Mouse (Mus musculus): Measurements from ENCODE around the gene Mob3b. TPM values are rescaled to one million over a fixed set of nuclear protein-coding genes. Genes with fewer than 3 reads are reported as not detected.

The Mob3b gene
- polyA plus RNA-seq, 1 experiment: 6.5 TPM

GRCm38 (mm10) chr4:34992866-34993638 lies 164.2 kb downstream of the Mob3b start:
- H3K4me1 ChIP-seq (ENCODE audit: control insufficient read depth, insufficient read depth, low read length): no peaks in the 10 kb centered on the region
- no peaks in the 10 kb centered on the region for H3K9me3 ChIP-seq (replicated peaks; ENCODE audit: control insufficient read depth, insufficient read depth, low read length, poor library complexity, severe bottlenecking)
- no peak overlapping the region for H3K27ac ChIP-seq (ENCODE audit: insufficient read depth, low read length)
- H3K9ac ChIP-seq (ENCODE audit: low read depth, poor library complexity, severe bottlenecking): no peak overlapping the region
- no peak overlapping the region for H3K4me3 ChIP-seq (ENCODE audit: low read depth, low read length)
- TF ChIP-seq POLR2A (IDR thresholded peaks at IDR 0.05; ENCODE audit: insufficient read depth, low read length) (no peak), CTCF (IDR thresholded peaks at IDR 0.05; ENCODE audit: low read depth, low read length) (no peak), EP300 (IDR thresholded peaks at IDR 0.05; ENCODE audit: insufficient read depth, low read depth, low read length) (no peak)
- H3K27me3 ChIP-seq (ENCODE audit: control insufficient read depth, insufficient read depth, low read length, poor library complexity, severe bottlenecking): no peaks in the 10 kb centered on the region
- no peaks in the 10 kb centered on the region for H3K36me3 ChIP-seq (ENCODE audit: control insufficient read depth, insufficient read depth, low read length, poor library complexity, severe bottlenecking)

- Histone ChIP-seq H3K9ac (ENCODE audit: low read depth, poor library complexity, severe bottlenecking) (no peak overlapping the region), H3K36me3 (ENCODE audit: control insufficient read depth, insufficient read depth, low read length, poor library complexity, severe bottlenecking) (no peaks in the 10 kb centered on the region), H3K4me1 (ENCODE audit: control insufficient read depth, insufficient read depth, low read length) (no peaks in the 10 kb centered on the region), H3K27ac (ENCODE audit: insufficient read depth, low read length) (no peak overlapping the region), H3K9me3 (replicated peaks; ENCODE audit: control insufficient read depth, insufficient read depth, low read length, poor library complexity, severe bottlenecking) (no peaks in the 10 kb centered on the region), H3K27me3 (ENCODE audit: control insufficient read depth, insufficient read depth, low read length, poor library complexity, severe bottlenecking) (no peaks in the 10 kb centered on the region), H3K4me3 (ENCODE audit: low read depth, low read length) (no peak overlapping the region)
- no peak for TF ChIP-seq CTCF (IDR thresholded peaks at IDR 0.05; ENCODE audit: low read depth, low read length)
- no peak for TF ChIP-seq POLR2A (IDR thresholded peaks at IDR 0.05; ENCODE audit: insufficient read depth, low read length)
- TF ChIP-seq EP300 (IDR thresholded peaks at IDR 0.05; ENCODE audit: insufficient read depth, low read depth, low read length): no peak
These were observed 165.1 kb downstream of the Mob3b start for GRCm38 (mm10) chr4:34991891-34992865.

- Histone ChIP-seq H3K36me3 (ENCODE audit: control insufficient read depth, insufficient read depth, low read length, poor library complexity, severe bottlenecking) (no peaks in the 10 kb centered on the region), H3K4me3 (ENCODE audit: low read depth, low read length) (no peak overlapping the region), H3K27me3 (ENCODE audit: control insufficient read depth, insufficient read depth, low read length, poor library complexity, severe bottlenecking) (no peaks in the 10 kb centered on the region), H3K9ac (ENCODE audit: low read depth, poor library complexity, severe bottlenecking) (no peak overlapping the region), H3K27ac (ENCODE audit: insufficient read depth, low read length) (no peak overlapping the region), H3K9me3 (replicated peaks; ENCODE audit: control insufficient read depth, insufficient read depth, low read length, poor library complexity, severe bottlenecking) (no peaks in the 10 kb centered on the region), H3K4me1 (ENCODE audit: control insufficient read depth, insufficient read depth, low read length) (no peaks in the 10 kb centered on the region)
- TF ChIP-seq POLR2A (IDR thresholded peaks at IDR 0.05; ENCODE audit: insufficient read depth, low read length) (no peak), EP300 (IDR thresholded peaks at IDR 0.05; ENCODE audit: insufficient read depth, low read depth, low read length) (no peak)
These were observed 166.2 kb downstream of the Mob3b start for GRCm38 (mm10) chr4:34991116-34991515.

- Histone ChIP-seq H3K4me3 (ENCODE audit: low read depth, low read length) (no peak overlapping the region), H3K4me1 (ENCODE audit: control insufficient read depth, insufficient read depth, low read length) (no peaks in the 10 kb centered on the region), H3K27ac (ENCODE audit: insufficient read depth, low read length) (no peak overlapping the region), H3K27me3 (ENCODE audit: control insufficient read depth, insufficient read depth, low read length, poor library complexity, severe bottlenecking) (no peaks in the 10 kb centered on the region), H3K9ac (ENCODE audit: low read depth, poor library complexity, severe bottlenecking) (no peak overlapping the region), H3K36me3 (ENCODE audit: control insufficient read depth, insufficient read depth, low read length, poor library complexity, severe bottlenecking) (no peaks in the 10 kb centered on the region), H3K9me3 (replicated peaks; ENCODE audit: control insufficient read depth, insufficient read depth, low read length, poor library complexity, severe bottlenecking) (no peaks in the 10 kb centered on the region)
- TF ChIP-seq CTCF (IDR thresholded peaks at IDR 0.05; ENCODE audit: low read depth, low read length) (no peak), EP300 (IDR thresholded peaks at IDR 0.05; ENCODE audit: insufficient read depth, low read depth, low read length) (no peak), POLR2A (IDR thresholded peaks at IDR 0.05; ENCODE audit: insufficient read depth, low read length) (no peak)
These were observed 166.6 kb downstream of the Mob3b start for GRCm38 (mm10) chr4:34990659-34991058.

GRCm38 (mm10) chr4:34987568-34987967 lies 169.7 kb downstream of the Mob3b start:
- no peak overlapping the region for H3K4me3 ChIP-seq (ENCODE audit: low read depth, low read length)
- H3K9me3 ChIP-seq (replicated peaks; ENCODE audit: control insufficient read depth, insufficient read depth, low read length, poor library complexity, severe bottlenecking): no peaks in the 10 kb centered on the region
- H3K27me3 ChIP-seq (ENCODE audit: control insufficient read depth, insufficient read depth, low read length, poor library complexity, severe bottlenecking): no peaks in the 10 kb centered on the region
- no peaks in the 10 kb centered on the region for H3K36me3 ChIP-seq (ENCODE audit: control insufficient read depth, insufficient read depth, low read length, poor library complexity, severe bottlenecking)
- no peak overlapping the region for H3K9ac ChIP-seq (ENCODE audit: low read depth, poor library complexity, severe bottlenecking)
- no peak overlapping the region for H3K27ac ChIP-seq (ENCODE audit: insufficient read depth, low read length)
- H3K4me1 ChIP-seq (ENCODE audit: control insufficient read depth, insufficient read depth, low read length): no peaks in the 10 kb centered on the region
- TF ChIP-seq POLR2A (IDR thresholded peaks at IDR 0.05; ENCODE audit: insufficient read depth, low read length): no peak
- TF ChIP-seq EP300 (IDR thresholded peaks at IDR 0.05; ENCODE audit: insufficient read depth, low read depth, low read length): no peak
- TF ChIP-seq CTCF (IDR thresholded peaks at IDR 0.05; ENCODE audit: low read depth, low read length): no peak

Data from ES-Bruce4 (cell line).